Mouse (Mus musculus) mouse embryonic stem cell (cell line): ENCODE results near the gene Ppp1r3e.

Experiments
- in situ Hi-C, 2 experiments: fragments of 300-500 bp; cut with MboI; formaldehyde crosslinking; loops; 1 replicate in 1 of 2; 3 replicates in 1 of 2; pipeline ENCODE4 v1.14.3; 2019 to 2020; ENCODE audit warnings: low sequenced_read_pairs in 2 of 2, low pct_unique_long_range_greater_than_20kb in 1 of 2, mixed read lengths in 1 of 2; ENCODE audit not compliant: unreplicated experiment in 1 of 2

Gene Ppp1r3e

GRCm38 (mm10) chr14:54877048-54877715 is at the start of gene Ppp1r3e:
Gene Ppp1r3e, minus strand, starts transcription at chr14:54877550.
- in situ Hi-C loops = no loop called here

- in situ Hi-C loops = no loop called here
Measured at GRCm38 (mm10) chr14:54926401-54927158, 49.2 kb upstream of the Ppp1r3e start.

GRCm38 (mm10) chr14:54925349-54926342 is 48.3 kb upstream of the Ppp1r3e start, which contains the start of gene Efs:
Gene Efs, minus strand, starts transcription at chr14:54926126.
- in situ Hi-C loops = no loop called here

- in situ Hi-C loops = no loop called here
Measured at GRCm38 (mm10) chr14:54924641-54925348, 47.4 kb upstream of the Ppp1r3e start.

GRCm38 (mm10) chr14:54920076-54920685 is 42.8 kb upstream of the Ppp1r3e start:
- in situ Hi-C loops = no loop called here

- in situ Hi-C loops = no loop called here
Measured at GRCm38 (mm10) chr14:54913343-54913742, 36.0 kb upstream of the Ppp1r3e start.

- in situ Hi-C loops = no loop called here
Measured at GRCm38 (mm10) chr14:54912886-54913285, 35.5 kb upstream of the Ppp1r3e start, which contains the start of gene Slc22a17. Gene Slc22a17, minus strand, starts transcription at chr14:54913132.

- in situ Hi-C loops = no loop called here
Measured at GRCm38 (mm10) chr14:54912109-54912850, 34.9 kb upstream of the Ppp1r3e start.

- in situ Hi-C loops = no loop called here
Measured at GRCm38 (mm10) chr14:54908682-54909081, 31.3 kb upstream of the Ppp1r3e start.

GRCm38 (mm10) chr14:54903641-54904040 is 26.3 kb upstream of the Ppp1r3e start:
- in situ Hi-C loops = loop anchor here (5.0 kb wide), 2 partner anchors 109 to 114 kb away; partner anchors contain the start of gene Ngdn (in 1 of the 2)

- in situ Hi-C loops = loop anchor here (5.0 kb wide), 2 partner anchors 112 to 117 kb away; partner anchors contain the start of gene Ngdn (in 1 of the 2)
Measured at GRCm38 (mm10) chr14:54900383-54900782, 23.0 kb upstream of the Ppp1r3e start.

- in situ Hi-C loops = no loop called here
Measured at GRCm38 (mm10) chr14:54897445-54897844, 20.1 kb upstream of the Ppp1r3e start.

GRCm38 (mm10) chr14:54894296-54895151 is 17.2 kb upstream of the Ppp1r3e start:
- in situ Hi-C loops = no loop called here

GRCm38 (mm10) chr14:54893651-54894181 is 16.4 kb upstream of the Ppp1r3e start:
- in situ Hi-C loops = no loop called here

- in situ Hi-C loops = no loop called here
Measured at GRCm38 (mm10) chr14:54892200-54892599, 14.8 kb upstream of the Ppp1r3e start, which contains the start of gene Pabpn1. Gene Pabpn1, plus strand, starts transcription at chr14:54892500.

GRCm38 (mm10) chr14:54885309-54885708 is 8.0 kb upstream of the Ppp1r3e start:
- in situ Hi-C loops = no loop called here
